Mouse (Mus musculus): ENCODE results near the gene Olfr1221. TPM values are rescaled to one million over a fixed set of nuclear protein-coding genes. Genes with fewer than 3 reads are reported as not detected.

The Olfr1221 gene
- polyA plus RNA-seq, 1 experiment from 2014 or later: not detected

- no peak overlapping the region for H3K4me3 ChIP-seq (ENCODE audit: low read depth, low read length)
- H3K27ac ChIP-seq (ENCODE audit: low read depth, low read length): no peak overlapping the region
- ATAC-seq (replicated peaks; ENCODE audit: low FRiP score): no peak
- no peak for DNase-seq (ENCODE audit: low spot score)
- no peak overlapping the region for H3K4me2 ChIP-seq
- H3K9ac ChIP-seq (ENCODE audit: low read depth, low read length): no peak overlapping the region
- no peaks in the 10 kb centered on the region for H3K9me3 ChIP-seq (ENCODE audit: control insufficient read depth, low read length)
- H3K4me1 ChIP-seq (replicated peaks; ENCODE audit: control insufficient read depth, insufficient read depth, low read length): no peaks in the 10 kb centered on the region
- H3K27me3 ChIP-seq (replicated peaks; ENCODE audit: control insufficient read depth, insufficient read depth, low read length): no peaks in the 10 kb centered on the region
- H3K36me3 ChIP-seq (ENCODE audit: control insufficient read depth, insufficient read depth, low read length): no peaks in the 10 kb centered on the region
Observed at GRCm38 (mm10) chr2:89081487-89081886, 35.6 kb downstream of the Olfr1221 start.

GRCm38 (mm10) chr2:89061087-89061486 lies 56.0 kb downstream of the Olfr1221 start, which contains the start of gene Olfr1218:
Olfr1218 (minus strand) TSS chr2:89061187.
- H3K27ac ChIP-seq (ENCODE audit: low read depth, low read length): no peak within 1 kb of the TSS
- H3K27me3 ChIP-seq (replicated peaks; ENCODE audit: control insufficient read depth, insufficient read depth, low read length): no peaks in the 10 kb centered on the region
- no peak within 1 kb of the TSS for H3K4me3 ChIP-seq (ENCODE audit: low read depth, low read length)
- no peak within 1 kb of the TSS for H3K4me2 ChIP-seq
- H3K9me3 ChIP-seq (ENCODE audit: control insufficient read depth, low read length): no peaks in the 10 kb centered on the region
- ATAC-seq (replicated peaks; ENCODE audit: low FRiP score) (no peak), DNase-seq (ENCODE audit: low spot score) (no peak)
- no peaks in the 10 kb centered on the region for H3K36me3 ChIP-seq (ENCODE audit: control insufficient read depth, insufficient read depth, low read length)
- H3K9ac ChIP-seq (ENCODE audit: low read depth, low read length): no peak within 1 kb of the TSS
- no peaks in the 10 kb centered on the region for H3K4me1 ChIP-seq (replicated peaks; ENCODE audit: control insufficient read depth, insufficient read depth, low read length)

Other genes with a start within 250 kb of the Olfr1221 start
- not detected in 2 replicates for gene Olfr1208, start 215.0 kb downstream of the Olfr1221 start, polyA plus RNA-seq (2014; fragmentation: Nextera tagmentation; extraction: Ambion mirVana)
- not detected in 2 replicates for gene Olfr1209, start 202.1 kb downstream of the Olfr1221 start, polyA plus RNA-seq (2014; fragmentation: Nextera tagmentation; extraction: Ambion mirVana)
- gene Olfr1211, start 179.2 kb downstream of the Olfr1221 start, polyA plus RNA-seq (2014; fragmentation: Nextera tagmentation; extraction: Ambion mirVana): not detected in 2 replicates
- gene Olfr1212, start 163.3 kb downstream of the Olfr1221 start, polyA plus RNA-seq (2014; fragmentation: Nextera tagmentation; extraction: Ambion mirVana): not detected in 2 replicates
- gene Gm13762, start 137.0 kb downstream of the Olfr1221 start, polyA plus RNA-seq (2014; fragmentation: Nextera tagmentation; extraction: Ambion mirVana): not detected in 2 replicates
- gene Olfr1214, start 124.6 kb downstream of the Olfr1221 start, polyA plus RNA-seq (2014; fragmentation: Nextera tagmentation; extraction: Ambion mirVana): not detected in 2 replicates
- not detected in 2 replicates for gene Olfr1215, start 110.3 kb downstream of the Olfr1221 start, polyA plus RNA-seq (2014; fragmentation: Nextera tagmentation; extraction: Ambion mirVana)
- not detected in 2 replicates for gene Olfr1216, start 98.9 kb downstream of the Olfr1221 start, polyA plus RNA-seq (2014; fragmentation: Nextera tagmentation; extraction: Ambion mirVana)
- not detected in 2 replicates for gene Olfr1217, start 85.2 kb downstream of the Olfr1221 start, polyA plus RNA-seq (2014; fragmentation: Nextera tagmentation; extraction: Ambion mirVana)
- gene Olfr1218, start 56.1 kb downstream of the Olfr1221 start, polyA plus RNA-seq (2014; fragmentation: Nextera tagmentation; extraction: Ambion mirVana): not detected in 2 replicates
- gene Olfr1219, start 33.8 kb downstream of the Olfr1221 start, polyA plus RNA-seq (2014; fragmentation: Nextera tagmentation; extraction: Ambion mirVana): not detected in 2 replicates
- not detected in 2 replicates for gene Olfr1220, start 10.4 kb downstream of the Olfr1221 start, polyA plus RNA-seq (2014; fragmentation: Nextera tagmentation; extraction: Ambion mirVana)
- gene Olfr1222, start 15.8 kb upstream of the Olfr1221 start, polyA plus RNA-seq (2014; fragmentation: Nextera tagmentation; extraction: Ambion mirVana): not detected in 2 replicates
- gene Olfr1223, start 34.3 kb upstream of the Olfr1221 start, polyA plus RNA-seq (2014; fragmentation: Nextera tagmentation; extraction: Ambion mirVana): not detected in 2 replicates
- gene Olfr1224-ps1, start 46.8 kb upstream of the Olfr1221 start, polyA plus RNA-seq (2014; fragmentation: Nextera tagmentation; extraction: Ambion mirVana): not detected in 2 replicates
- gene Olfr1225, start 57.4 kb upstream of the Olfr1221 start, polyA plus RNA-seq (2014; fragmentation: Nextera tagmentation; extraction: Ambion mirVana): not detected in 2 replicates
- not detected in 2 replicates for gene Olfr1226, start 82.8 kb upstream of the Olfr1221 start, polyA plus RNA-seq (2014; fragmentation: Nextera tagmentation; extraction: Ambion mirVana)
- not detected in 2 replicates for gene Olfr1228, start 136.8 kb upstream of the Olfr1221 start, polyA plus RNA-seq (2014; fragmentation: Nextera tagmentation; extraction: Ambion mirVana)
- not detected in 2 replicates for gene Olfr1229, start 170.7 kb upstream of the Olfr1221 start, polyA plus RNA-seq (2014; fragmentation: Nextera tagmentation; extraction: Ambion mirVana)
- not detected in 2 replicates for gene Olfr1230, start 180.0 kb upstream of the Olfr1221 start, polyA plus RNA-seq (2014; fragmentation: Nextera tagmentation; extraction: Ambion mirVana)
- gene Olfr1231, start 189.8 kb upstream of the Olfr1221 start, polyA plus RNA-seq (2014; fragmentation: Nextera tagmentation; extraction: Ambion mirVana): not detected in 2 replicates
- not detected in 2 replicates for gene Olfr1232, start 212.4 kb upstream of the Olfr1221 start, polyA plus RNA-seq (2014; fragmentation: Nextera tagmentation; extraction: Ambion mirVana)
- gene Olfr1233, start 225.1 kb upstream of the Olfr1221 start, polyA plus RNA-seq (2014; fragmentation: Nextera tagmentation; extraction: Ambion mirVana): not detected in 2 replicates
- not detected in 2 replicates for gene Olfr1234, start 247.6 kb upstream of the Olfr1221 start, polyA plus RNA-seq (2014; fragmentation: Nextera tagmentation; extraction: Ambion mirVana)

Data from liver, embryonic 11.5 days (tissue).